Mouse (Mus musculus) 3134 (cell line): ENCODE measurements around the gene Hpse.
A peak's percentile ranks its signal among the peaks of the same experiment; 100 is the strongest.

Source experiments
- DNase-seq: peaks from one replicate; pipeline ENCODE4 v3.0.0-alpha.2; 2011; ENCODE audit warnings: low spot score; ENCODE audit not compliant: insufficient read length; ENCODE audit errors: extremely low read depth

Gene Hpse

GRCm38 (mm10) chr5:100697886-100698285, 21.6 kb downstream of the Hpse start:
- no peak for DNase-seq

DNA sequence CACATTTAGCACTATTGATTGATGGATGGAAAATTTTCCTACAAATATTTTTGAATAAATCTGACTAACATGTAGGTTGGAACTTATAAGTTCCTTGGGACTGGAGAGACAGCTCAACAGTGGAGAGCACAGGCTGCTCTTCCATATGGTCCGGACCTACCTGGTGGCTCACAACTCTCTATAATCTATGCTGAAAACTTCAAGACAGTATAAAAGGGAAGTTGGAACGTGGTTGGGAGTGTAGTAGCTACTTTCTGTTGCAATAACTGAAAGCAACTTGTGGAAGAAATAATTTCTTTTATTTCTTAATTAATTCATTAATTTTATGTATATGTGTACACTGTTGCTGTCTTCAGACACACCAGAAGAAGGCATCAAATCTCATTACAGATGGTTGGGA, 22.1 kb downstream of the Hpse start:
- DNase-seq, result no peak

- DNase-seq, result no peak
Observed at GRCm38 (mm10) chr5:100685631-100686030, 33.9 kb downstream of the Hpse start.

DNA sequence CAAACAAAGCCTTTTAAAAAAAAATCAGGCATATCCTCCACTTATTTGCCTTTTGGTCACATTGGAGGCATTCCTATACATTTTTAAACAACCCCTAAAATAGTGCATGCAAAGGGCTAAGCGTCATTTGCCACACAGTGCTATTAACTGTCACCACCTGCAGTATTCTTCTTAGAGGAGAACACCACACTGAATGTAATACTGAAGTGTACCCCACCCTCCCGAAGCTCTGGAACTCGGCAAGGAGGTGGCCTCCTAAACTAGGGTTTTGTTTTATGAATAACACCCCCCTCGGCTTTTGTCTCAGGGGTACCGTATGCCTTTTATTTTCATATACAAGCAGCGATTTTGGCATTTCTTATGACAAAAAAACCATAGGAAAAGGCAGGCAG, 39.0 kb downstream of the Hpse start:
- DNase-seq, result no peak

DNA sequence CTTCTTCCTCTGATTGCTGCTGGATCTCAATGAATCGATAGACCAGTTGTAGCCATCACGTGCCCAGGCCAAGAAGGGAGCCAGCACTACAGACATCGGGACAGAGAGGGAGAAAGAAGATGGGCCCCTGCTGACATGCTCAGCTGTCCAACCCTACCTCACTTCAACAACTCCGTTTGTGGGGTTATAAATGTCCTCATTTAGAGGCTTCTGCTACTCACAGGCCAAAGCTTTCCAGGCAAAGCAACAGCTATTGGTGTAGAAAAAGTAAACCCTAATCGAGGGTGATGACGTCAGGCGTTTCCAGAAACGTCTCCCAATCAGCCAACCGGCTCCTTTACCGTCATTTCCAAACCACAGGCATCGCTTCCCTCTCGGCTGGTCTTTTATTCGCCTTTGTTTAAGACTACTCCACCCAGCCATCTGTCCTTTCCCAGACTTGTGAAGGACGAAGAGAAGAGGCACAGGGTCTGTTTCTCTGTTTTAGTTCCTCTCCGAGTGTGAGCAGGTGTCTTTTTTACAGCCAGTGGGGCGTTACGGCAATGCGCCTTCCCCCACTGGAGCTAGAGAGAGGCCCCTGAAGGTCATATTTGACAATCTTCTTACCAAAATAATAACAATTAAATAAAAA, 39.5 kb downstream of the Hpse start:
- no peak for DNase-seq

DNA sequence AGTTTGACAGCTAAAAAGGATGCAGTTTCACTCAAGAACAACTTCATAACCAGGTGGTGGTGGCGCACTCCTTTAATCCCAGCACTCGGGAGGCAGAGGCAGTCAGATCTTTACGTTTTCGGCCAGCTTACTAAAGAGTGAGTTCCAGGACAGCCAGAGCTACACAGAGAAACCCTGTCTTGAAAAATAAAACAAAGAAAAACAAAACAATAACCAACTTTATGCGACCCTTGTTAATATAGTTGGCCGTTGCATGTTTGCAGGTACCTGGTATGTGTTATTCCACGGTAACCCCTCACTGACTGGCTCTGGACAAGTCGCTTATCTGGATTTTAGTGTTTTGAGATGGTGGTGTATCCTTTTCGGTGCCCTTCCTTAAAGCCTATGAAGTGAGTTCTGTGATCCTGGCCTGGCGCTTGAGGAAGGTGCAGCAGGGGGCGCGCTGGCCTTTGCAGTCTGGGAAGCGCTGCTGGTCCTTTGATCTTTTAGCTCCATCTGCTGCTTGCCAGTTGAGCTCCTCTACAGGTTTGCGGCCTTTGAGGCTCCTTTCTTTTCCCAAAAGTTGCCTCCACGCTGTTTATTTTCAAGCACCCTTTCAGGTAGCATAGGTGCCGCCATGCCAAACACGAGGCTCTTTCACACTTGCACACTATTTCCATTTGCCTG, 44.7 kb downstream of the Hpse start, which contains the start of gene Coq2:
Coq2 (minus strand) TSS at position 430 of the 666 bp plus-strand sequence.
- peak; percentile 78 for DNase-seq

GRCm38 (mm10) chr5:100673745-100674486, 45.6 kb downstream of the Hpse start:
- DNase-seq, result peak; percentile 86

DNA sequence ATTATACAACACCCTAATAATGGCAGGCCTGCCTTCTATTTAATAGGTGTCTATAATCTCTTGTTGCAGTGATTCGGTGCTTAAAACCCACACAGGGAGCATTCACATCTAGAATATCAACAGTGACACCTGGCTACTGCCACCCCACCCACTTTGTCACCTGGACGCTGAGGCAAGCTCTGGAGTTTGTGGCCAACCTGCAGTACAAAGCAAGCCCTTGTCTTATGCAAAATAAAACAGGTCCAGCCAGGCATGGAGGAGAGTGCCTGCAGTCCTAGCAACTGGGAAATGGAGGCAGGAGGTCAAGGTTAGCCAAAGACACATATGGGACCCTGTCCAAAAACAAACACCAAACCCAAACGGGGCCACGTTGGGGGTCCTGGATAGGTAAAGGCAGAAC, 47.1 kb downstream of the Hpse start:
- DNase-seq, result no peak

DNA sequence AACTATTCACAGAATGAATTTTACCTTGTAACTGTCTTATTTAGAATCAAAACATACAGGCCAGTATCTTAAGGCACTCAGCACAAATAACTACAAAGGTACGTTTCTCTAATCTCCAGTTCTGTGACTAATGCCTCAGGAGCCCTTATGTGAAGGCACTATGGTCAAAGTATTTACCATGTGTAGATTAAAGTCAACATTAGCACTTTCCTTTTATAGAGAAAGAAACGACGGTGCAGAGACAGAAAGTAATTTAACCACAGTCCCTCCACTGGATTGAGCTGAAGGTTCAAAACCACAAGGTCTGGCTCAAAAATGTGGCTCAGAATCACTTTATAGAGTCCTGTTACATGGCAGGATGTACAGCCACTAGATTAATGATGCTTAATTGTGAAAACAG, 47.6 kb downstream of the Hpse start:
- DNase-seq, result no peak

- DNase-seq, result peak; percentile 19
Observed at GRCm38 (mm10) chr5:100671398-100671797, 48.1 kb downstream of the Hpse start.

DNA sequence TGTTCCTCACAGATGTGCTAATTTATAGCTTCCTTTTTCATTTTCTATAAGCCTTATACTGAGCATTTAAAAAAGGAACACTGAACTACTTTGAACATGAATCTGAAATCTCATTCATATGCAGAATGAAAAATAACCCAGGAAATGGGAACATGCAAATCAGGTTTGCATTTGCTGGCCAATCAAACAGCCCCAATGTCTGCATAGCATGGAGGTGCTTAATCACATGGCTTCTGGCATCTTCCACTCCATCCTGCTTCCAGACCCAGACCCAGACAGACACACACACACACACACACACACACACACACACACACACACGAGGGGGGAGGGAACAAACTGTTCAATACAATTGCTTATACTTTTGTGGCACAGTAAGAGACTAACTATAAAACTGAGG, 52.6 kb downstream of the Hpse start:
- DNase-seq, result no peak

DNA sequence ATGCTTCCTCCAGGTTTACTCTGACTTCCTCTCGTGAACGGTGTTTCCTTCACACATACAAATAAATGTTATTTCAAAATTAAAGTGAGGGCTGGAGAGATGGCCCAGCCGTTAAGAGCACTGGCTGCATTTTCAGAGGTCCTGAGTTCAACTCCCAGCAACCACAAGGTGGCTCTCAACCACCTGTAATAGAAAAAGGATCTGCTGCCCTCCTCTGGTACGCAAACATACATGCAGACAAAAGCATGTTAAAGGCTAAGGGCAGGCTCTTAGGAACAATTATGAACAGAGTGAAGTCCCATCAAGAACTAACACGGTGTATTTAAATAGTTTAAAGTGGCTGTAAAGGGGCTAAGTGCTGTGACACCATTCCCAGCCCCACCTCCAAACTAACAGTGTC, 55.7 kb downstream of the Hpse start:
- DNase-seq, result peak; percentile 31

DNA sequence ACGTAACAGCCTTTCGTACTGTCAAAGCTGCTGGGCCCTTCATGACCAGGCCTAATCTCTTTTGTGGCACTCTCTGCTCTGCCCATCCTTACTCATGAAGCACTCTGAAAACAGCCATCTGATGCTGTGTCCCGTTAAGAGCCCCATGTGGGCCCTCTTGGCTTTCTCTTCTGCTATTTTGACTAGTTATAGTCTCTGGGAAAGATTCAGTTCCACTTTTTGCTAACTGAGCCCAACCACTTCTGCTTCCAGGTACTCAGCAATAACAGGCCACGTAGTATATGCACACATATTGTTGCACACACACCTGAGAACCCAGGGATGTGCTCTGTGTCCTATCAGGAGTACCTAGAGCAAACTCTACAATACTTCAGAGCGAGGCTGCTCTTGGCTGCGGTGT, 56.5 kb downstream of the Hpse start:
- no peak for DNase-seq

- DNase-seq, result no peak
Observed at GRCm38 (mm10) chr5:100658460-100658859, 61.1 kb downstream of the Hpse start.

- no peak for DNase-seq
Observed at GRCm38 (mm10) chr5:100656352-100656751, 63.2 kb downstream of the Hpse start.

GRCm38 (mm10) chr5:100652327-100652726, 67.2 kb downstream of the Hpse start:
- DNase-seq, result no peak

DNA sequence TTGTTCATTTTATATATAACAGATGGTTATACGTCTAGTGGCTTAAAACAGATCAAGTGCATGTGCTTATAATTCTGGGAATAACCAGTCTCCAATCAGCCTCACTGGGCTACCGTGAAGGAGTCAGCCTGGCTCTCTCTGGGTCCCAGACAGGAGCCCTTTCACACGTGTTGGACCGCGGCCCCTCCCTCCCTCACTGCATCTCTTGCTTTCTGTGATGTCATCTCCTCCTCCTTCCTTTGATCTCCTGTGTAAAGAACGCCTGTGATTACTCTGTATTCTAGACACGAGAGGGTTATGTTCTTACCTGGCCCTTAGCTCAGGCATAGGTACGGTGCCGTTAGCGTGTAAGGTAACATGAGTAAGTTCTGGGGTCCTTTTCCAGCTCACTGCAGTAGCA, 68.0 kb downstream of the Hpse start:
- DNase-seq, result no peak

DNA sequence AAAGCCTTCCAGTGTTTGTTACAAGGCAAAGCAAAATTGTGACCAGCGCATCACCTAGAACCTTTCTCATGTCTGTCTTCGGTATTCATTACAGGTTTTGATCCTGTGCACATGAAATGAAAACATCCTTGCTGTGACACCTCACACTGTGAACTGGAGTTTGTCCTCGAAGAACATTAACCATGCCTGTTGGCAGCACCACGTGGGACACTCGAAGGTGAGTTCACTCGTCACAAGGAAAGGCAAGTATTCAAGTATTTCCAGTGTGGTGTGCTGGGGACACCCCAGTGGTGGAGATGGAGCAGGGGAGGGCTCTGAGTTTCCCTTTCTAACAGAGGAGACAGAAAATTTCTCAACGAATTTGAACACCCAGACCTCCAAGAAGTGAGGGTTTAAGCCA, 68.5 kb downstream of the Hpse start:
- DNase-seq, result no peak

DNA sequence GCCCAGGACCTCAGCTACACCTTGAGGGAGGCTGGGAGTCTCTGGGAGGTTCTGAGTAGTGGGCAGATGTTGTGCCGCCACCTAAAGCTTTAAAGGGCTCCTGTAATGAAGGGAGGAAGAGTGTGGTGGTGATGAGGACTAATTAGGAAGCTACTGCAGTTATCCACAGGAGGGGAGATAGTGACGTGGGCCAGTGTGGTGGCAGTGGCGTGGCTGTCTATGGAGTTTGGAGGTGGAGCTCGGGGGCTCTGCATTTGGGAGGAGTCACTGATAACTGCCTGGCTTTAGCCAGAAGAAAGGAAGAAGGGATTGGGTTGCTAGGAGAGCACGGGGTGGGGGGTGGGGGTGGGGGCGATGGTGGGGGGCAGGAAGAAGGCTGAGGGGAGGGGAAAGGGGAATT, 71.0 kb downstream of the Hpse start:
- DNase-seq, result no peak

GRCm38 (mm10) chr5:100648046-100648445, 71.5 kb downstream of the Hpse start:
- DNase-seq, result no peak

GRCm38 (mm10) chr5:100646558-100646957, 73.0 kb downstream of the Hpse start:
- no peak for DNase-seq

DNA sequence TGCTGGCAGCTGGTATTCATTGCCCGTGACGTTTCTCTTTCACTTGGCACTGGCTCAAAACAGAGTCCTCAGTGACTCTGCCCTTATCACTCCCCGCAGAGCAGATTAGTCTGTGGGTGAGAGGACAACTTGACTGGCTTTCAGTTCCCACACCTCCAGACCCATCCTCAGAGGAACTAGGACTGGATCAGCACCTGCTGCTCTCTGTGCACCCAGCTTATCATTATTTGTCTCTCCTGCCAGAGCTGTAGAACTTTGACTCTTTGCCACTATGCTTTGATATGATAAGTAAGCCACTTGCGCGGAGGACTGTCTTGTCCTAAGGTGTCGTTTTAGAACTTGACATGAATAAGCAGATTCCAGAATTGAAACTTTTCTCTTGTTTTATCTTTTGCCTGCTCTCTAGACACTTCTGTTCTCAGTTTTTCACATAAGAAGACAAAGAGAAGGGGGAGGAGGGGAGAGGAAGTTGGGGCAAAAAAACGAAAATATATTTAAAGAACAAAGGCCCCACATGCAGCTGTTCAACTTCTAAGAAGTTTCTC, 75.5 kb downstream of the Hpse start:
- no peak for DNase-seq
